Mouse (Mus musculus): ENCODE data around the gene Zfp949.

Zfp949 gene

DNA sequence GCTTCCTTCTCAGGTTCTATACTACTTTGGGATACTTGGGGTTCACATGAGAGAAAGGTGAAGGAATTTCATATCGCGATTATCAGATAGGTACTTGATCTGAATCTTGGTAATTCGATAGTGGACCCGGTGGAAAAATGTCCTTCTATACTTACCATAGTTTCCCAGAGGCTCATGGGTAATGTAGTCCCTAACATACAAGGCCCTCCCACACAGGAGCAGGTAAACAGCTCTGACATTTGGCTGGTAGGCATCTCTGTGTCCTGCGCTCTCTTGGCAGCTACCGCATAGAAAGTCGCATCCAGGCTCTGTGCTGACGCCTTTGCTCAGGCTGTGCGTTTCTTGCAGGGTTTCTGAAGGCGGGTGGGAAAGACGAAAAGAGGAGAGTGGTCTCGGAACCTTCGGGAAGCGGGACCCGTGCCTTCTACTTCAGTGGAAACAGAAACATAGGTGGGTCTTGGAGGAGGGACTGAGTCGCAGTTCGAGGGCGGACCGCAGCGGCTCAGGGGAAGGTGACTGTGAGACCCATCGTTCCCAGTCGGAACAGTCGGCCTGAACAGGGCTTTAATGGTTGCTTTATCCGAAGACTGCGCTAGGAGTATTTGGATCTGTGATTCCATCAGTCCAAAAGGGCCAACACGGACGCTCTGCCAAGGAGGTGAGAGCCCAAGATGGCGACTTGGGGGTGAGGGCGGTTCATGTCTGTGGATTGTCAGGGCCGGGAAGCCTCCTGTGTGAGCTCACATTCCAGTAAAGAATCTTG, at the start of gene Zfp949:
TSS of gene Zfp949 (plus strand) at position 170 of the 763 bp plus-strand sequence.
- DNase-seq: peak; percentile 73

DNA sequence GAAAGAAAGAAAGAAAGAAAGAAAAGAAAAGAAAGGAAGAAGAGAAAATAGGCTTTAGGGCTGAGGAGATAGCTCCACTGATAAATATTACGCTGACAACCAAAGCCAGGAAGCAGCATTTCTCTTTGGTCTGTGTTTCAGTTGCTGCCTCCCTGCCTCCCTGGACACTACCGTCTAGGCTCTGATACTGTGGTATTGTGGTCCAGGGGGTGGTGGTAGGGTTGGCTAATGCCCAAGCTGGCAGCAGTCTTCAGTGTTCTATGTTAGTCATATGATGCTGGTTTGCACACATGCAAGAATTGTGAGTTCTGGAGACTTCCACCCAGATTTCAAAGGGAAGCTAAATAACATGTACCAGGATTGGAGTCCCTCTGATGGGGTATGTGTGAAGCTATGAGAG, 47.7 kb upstream of the Zfp949 start:
- no peak for DNase-seq

DNA sequence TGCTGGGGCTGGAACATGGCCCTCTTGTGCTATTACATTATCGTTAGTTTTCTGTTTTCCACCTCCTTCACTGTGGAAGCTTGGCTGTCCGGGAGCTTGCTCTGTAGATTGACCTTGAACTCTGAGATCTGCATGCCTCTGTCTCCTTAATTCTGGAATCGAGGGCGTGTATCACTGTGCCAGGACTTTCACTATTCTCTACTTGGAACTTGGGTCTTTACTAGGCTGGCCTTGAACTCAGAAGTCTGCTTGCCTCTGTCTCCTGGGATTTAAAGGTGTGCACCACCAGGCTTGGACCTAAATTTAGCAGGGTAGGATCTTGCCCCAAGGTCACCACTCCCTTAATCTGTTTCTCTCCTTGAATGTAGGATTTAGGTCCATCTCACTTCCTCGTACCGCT, 46.0 kb upstream of the Zfp949 start:
- no peak for DNase-seq

DNA sequence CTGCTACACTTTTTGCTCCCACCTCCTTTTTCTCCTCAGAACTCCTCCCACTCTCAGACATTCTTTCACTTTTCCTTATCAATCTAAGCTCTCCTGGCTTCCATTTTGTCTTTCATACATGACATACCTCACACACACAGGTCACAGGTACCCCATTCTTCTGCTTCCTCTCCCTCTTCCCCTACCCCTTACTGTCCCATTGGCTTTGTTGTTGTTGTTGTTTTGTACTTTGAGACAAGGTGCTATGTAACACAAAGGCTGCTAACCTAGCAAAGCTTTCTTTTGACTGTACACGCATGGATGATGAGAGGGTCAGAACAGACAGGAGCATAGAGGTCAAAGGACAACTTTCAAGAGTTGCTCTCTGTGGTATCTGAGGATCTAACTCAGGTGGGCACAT, 32.3 kb upstream of the Zfp949 start:
- no peak for DNase-seq

DNA sequence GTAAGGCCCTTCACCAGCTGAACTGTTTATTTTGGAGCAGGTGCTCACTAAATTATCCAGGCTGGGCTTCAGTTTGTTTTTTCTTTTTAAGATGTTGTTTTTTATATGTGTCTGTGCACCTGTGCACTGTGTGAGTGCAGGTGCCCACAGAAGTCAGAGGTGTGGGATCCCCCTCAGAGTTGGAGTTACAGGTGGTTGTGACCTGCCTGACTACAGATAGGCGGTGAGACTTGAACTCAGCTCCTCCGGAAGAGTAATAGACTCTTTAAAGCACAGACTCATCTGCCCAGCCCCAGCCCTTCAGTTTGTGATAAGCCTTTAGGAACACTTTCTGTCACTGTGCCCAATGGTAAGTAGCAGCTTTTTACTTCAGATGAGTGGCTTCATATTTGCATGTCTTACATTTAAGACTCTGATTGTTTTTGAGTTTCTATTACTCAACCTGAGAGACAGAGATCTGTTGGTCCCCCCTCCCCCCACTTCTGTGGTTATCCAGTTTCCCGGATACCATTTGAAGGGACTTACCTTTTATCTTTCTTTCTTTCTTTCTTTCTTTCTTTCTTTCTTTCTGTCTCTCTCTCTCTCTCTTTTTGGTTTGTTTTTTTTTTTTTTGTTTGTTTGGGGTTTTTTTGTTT, 31.3 kb upstream of the Zfp949 start:
- no peak for DNase-seq

DNA sequence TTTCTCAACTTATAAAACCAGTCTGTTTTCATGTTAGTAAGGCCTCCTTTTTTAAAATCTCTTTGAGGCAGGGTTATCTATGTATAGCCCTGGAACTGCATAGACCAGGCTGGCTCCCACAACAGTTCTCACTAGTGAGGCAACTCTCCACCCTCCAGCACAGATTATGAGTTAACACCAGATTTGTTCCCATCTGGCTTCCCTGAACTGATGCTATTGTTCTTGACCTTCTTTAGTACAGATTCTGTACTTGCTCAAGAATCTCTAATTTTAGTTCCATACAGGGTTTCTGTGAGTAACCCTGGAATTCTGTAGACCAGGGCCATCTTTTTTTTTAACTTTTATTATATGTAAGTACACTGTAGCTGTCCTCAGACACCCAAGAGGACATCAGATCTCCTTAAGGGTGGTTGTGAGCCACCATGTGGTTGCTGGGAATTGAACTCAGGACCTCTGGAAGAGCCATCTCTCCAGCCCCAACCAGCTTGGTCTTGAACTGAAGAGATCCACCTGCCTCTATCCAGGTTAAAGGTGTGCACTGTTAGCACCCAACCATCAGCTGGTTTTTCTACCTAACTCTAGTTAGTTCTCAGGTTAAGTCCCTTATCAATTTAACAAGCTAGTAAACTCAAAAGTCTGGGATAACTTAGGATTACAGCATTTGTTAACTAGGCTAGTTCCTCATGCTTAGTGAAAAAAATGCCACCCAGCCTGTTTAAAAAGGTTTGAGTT, 28.3 kb upstream of the Zfp949 start:
- no peak for DNase-seq

DNA sequence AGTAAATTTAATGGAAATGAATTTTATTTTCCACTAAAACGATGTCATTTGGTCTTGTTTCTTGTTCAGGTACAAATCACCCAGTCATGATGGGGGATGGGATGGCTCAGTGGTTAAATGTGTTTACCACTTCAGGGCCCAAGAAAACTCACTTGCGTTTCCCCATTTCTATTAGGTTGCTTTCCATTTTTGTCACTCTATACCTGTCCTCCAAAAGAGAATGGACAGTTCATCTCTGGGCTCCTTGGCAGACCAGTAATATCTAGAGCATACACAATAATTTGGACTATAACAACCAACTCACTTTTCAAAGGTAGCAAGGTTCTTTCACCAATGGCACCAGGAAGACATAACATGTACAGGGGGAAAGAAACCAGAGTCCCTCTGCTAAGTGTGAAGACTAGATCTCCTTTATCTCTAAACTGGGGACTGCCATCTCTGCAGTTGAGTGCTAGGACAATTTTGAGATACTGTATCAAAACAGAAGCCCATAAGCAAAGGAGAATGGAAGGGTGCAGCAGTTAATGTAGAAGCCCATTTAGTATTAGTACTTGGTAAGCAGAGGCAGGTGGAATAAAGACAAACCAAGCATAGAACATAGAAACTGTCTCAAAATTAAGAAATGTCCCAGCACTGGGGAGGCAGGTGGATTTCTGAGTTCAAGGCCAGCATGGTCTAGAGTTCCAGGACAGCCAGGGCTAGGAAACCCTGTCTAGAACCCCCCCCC, 27.5 kb upstream of the Zfp949 start:
- no peak for DNase-seq

DNA sequence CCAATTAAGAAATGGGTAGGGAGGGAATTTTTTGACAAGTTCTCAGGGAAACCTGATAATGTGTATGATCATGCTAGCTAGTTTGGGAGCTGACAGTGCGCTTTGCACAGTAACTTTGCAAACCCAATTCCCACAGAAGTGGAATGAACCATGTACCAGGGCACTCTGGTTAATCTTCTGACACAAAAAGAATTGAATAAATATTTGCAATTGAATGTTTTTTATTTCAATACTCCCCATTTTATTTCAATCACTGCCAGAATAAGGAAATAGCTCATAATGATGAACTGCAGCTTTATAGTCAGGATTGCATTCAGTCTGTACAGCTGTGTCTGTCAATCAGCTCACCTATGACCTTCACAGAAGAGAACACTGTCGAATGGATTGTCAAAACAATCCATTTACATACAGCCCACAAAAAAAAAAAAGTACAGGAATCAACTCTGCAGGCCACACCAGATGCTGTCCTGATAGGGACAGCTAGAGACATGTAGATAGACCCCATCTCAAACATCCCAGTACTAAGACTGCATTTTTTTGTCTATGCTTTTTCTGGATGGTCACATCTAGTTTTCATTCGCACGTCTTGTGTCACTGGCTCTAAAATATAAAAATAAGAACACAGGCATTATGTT, 26.9 kb upstream of the Zfp949 start:
- no peak for DNase-seq

DNA sequence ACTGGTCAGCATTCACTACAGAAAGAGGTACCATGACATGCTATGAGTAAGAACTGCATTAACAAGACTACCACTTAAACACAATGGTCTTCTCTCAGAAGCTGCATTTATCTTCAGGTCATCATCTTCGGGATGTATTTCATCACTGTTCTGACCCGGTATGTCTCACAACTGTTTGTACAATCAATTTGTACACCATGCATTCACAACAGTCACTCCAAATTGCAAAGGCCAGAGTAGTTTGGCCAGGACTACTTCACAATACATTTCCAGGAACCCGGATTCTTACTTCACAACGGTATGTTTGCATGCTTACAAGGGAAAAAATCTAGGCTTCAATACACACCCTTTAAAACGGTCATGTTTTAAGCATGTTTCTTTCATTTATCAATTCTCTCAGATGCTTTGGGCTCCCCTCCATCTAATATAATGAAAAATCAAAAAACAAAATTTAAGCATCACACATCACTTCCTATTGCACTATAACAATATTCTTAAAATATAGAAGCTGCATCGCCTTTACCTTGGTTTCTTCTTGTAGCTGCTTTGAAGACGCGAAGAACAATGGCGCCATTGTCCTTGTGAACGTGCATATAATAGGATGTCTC, 25.8 kb upstream of the Zfp949 start:
- no peak for DNase-seq

DNA sequence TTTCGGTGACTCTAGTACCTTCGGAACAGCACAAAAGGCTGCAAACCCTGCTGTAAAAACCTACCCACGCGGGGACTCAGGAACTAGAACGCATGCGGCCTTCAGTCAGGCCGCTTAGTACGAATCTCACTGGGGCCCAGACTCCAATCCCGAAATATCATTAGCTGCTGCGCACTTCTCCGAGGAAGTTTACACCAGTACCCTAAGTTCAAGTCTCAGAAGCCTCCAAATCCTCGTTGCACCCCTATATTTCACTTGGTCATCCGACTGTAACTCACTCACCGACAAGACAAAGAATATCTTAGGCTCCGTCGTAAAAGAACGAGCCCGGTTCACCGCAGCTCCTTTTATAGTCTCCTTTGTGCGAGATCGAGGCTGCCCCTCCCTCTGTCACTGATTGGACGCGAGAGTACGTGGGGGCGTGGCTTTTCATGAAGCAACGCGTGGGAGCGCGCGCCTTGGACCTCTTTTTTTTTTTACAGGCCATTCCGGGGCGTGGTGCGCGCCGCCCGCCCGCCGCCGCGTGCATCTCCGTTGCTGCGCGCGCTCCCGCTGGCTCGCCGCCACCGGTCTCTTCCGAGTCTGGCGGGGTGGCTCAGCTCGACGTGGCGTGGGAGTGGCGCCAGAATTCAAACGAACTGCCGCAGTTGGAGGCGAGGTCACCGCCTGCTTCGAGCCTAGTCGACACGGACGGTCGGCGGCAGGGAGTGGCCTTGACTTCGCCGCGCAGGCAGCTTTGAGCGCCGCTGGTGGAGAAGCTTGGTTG, 25.1 kb upstream of the Zfp949 start:
- peak; percentile 96 for DNase-seq

DNA sequence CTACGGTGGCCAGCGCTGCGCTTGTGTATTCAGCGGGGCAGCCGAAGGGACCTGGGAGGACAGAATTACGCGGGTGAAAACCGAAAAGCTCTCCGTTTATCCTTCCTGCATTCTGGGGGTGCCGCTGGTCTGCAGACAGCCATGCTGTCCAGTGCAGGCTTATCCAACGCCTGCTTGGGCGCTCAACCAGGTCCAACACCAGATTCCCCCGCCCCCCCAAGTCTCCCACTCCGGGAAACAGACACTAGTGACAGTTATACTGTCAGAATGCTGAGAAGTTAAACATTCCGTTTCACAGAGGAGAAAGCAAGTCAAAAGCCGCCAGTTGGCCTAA, 24.5 kb upstream of the Zfp949 start:
- DNase-seq: no peak

DNA sequence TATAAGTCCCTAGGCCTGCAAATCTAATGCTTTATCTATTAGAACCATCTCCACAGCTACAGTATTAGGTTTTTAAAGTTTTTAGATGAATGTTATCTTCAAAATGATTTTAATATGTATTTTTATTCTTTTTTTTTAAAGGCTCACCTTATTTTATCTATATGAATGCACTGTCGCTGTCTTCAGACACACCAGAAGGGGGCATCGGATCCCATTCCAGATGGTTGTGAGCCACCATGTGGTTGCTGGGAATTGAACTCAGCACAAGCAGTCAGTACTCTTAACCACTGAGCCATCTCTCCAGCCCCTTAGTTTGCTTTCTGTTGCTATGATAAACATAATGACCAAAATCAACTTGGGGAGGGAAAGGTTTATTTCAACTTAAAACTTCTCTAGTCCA, 23.5 kb upstream of the Zfp949 start:
- no peak for DNase-seq

DNA sequence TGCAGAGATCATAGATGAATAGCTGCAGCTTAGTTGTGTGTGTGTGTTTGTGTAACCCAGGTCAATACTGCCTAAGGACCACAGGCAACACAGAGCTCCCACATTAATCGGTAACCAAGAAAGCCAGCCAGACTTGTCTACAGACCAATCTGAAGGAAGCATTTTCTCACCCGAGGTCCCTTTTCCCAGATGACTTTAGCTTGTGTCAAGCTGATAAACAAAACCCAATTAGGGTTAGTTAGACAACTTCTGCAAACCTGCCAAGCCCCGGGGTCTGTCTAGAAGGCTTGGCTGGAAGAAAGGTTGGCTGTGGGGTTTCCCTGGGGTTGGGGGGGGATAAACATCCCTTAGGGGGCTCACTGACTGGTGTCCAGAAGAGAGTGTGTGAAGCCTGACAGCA, 23.0 kb upstream of the Zfp949 start:
- DNase-seq: no peak

DNA sequence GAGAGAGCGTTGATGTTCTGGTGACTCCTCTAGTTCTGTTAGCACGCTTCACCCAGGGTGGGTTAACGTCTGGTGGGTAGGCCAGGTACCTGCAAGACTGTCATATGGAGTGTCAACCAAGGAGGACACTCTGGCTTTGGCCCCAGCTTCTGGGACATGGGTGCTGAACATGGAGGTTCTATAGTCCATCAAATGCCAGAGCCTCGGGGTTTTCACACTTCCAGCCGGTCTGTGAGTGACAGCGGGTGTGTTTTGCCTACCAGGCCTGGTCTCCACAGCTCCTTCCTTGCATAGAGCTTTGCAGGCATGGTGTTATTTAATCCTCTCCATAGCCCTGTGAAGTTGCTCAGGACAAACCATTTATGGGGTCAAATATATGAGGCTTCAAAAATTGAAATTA, 22.5 kb upstream of the Zfp949 start:
- no peak for DNase-seq

DNA sequence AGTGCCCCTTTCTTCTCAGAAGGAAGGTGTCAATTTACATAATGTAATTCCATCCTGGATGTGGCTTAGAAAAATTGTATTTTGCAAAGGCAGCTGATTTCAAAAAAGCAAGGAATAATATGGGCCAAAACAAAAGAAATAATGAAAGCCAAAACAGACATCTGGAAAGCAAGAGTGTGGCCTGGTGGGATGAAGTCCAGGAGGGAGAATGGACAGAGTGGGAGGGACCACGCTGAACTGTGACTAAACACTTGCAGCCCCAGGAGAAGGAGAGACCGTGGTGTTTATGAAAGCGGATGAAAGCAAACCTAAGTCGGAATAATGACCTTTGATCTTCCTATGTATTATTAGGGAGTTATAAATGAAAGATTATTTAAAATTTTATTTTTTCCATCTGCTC, 19.9 kb upstream of the Zfp949 start:
- no peak for DNase-seq

DNA sequence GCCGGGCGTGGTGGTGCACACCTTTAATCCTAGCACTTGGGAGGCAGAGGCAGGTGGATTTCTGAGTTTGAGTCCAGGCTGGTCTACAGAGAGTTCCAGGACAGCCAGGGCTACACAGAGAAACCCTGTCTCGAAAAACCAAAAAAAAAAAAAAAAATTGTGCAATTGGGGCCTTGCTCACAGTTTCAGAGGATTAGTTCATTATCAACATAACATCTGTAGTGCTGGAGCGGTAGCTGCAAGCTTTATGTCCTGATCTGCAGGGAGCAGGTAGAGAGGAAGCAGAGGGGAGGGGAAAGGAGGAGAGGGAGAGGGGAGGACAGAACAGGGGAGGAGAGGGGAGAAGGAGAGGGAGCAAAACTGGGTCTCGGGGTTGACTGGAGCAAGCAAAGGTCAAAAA, 19.1 kb upstream of the Zfp949 start:
- no peak for DNase-seq

DNA sequence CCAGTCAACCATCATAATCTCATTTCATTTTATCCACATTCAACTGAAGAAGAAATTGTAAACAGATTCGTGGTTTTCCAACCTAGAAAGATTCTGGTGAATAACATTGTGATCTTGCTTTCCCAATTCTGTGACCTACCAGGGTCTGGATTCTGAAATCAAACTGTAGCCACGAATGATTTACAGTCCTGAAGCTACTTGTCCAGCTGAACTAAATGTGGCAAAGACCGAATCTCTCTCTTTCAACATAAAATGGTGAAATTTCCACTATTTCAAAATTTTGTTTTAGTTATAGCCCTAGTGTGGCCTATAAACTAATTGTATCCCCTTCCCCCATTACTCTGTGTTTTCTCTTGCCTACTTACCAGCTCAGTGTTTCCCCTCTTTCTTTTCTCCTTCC, 18.2 kb upstream of the Zfp949 start:
- DNase-seq: no peak

DNA sequence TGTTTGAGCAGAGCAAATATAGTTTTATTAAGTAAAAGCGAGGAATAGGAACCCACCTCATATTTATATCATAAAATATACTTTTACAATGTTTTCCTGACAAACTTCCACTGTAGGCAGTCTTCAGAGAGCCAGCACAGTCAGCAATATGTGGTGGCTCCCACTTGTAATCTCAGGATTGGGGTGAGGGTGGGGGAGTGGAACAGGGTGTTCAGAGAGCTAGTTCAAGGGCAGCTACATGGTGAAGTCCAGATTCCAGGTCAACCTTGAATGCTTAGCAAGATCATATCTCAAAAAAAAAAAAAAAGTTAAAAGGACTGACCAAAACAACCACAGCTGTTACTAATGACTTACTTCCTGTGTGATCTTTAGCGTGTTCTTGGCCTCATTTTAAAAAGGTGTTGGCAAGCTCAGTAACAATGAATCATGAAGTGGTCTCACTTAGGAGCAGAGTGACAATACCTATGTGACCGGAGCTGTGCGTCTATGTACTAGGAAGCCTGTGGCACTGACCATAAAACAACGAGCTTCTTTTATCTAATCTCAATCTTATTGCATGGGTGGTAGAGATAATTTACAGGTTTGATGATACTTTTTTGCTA, 17.7 kb upstream of the Zfp949 start:
- no peak for DNase-seq

DNA sequence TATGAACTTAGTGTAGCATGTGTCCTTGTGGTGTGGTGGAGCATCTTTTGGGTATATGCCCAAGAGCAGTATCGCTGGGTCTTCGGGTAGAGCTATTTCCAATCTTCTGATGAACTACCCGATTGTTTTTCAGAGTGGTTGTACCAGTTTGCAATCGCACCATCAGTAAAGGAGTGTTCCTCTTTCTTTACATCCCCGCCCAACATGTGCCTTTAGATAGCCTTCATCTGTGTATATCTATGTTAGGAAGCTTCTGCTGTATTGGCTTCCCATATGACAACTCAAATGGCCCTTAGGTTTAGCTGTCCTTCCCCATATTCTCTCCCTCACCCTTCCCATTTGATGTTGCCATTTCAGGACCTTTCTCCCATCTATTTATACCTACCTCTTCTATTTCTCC, 13.7 kb upstream of the Zfp949 start:
- DNase-seq: no peak

DNA sequence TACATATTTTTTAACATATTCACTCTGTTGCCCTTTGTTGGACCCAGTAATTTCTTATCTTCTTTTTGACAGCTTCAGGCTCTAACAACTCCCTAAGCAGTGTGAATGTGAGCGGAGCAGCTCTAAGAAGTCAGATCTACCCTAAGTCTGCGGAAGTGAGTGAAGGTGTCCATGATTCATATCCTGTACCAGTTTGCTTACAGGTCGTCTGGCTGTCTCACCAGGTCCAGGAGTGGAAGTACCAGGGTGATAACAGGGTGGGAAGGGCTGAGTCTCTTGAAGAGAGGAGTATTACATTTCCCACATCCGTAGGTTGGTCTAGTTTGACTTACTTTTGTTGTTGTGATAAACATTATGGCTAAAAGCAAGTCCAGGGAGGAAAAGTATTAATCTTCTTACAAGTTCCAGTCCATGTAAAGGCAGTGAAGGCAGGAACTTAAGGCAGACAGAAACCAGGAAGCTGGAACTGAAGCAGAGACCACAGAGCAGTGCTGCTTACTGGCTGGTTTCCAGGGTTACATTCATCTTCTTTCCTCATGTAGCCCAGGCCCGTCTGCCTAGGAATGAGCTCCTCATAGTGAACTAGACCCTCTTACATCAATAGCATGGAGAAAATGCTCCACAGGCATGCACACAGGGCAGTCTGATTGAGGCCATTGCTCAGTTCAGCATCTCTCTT, 8.1 kb upstream of the Zfp949 start:
- no peak for DNase-seq

DNA sequence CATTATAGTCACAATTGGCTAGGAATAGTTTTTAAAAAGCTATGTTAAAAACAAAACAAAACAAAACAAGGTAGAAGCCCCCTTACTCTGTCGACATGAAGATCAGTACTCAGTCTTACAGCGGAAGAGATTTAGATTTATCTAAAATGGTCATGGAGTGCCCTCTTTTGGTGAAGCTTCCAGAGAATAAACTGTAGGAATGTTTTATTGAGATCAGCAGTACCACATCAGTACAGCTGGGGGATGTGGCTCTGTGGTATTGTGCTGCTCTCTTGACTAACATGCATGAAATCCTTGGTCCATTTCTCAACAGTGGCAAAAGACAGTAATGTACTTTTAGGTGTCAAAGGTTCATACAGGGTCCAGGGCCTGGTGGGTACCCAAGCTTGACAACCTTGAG, 5.0 kb upstream of the Zfp949 start:
- no peak for DNase-seq
